Mouse (Mus musculus): Measurements from ENCODE around the gene Klc4.

The Klc4 gene

GRCm38 (mm10) chr17:46588913-46589312 lies 56.9 kb downstream of the Klc4 start:
- no peak for DNase-seq (ENCODE audit: low spot score)

GRCm38 (mm10) chr17:46588173-46588572 lies 57.6 kb downstream of the Klc4 start:
- DNase-seq (ENCODE audit: low spot score): no peak

GRCm38 (mm10) chr17:46586327-46586726 lies 59.5 kb downstream of the Klc4 start:
- no peak for DNase-seq (ENCODE audit: low spot score)

Measured in urinary bladder, postnatal 14 days (tissue).